Mouse (Mus musculus): ENCODE data around the gene Rab37. TPM values are rescaled to one million over a fixed set of nuclear protein-coding genes. Genes with fewer than 3 reads are reported as not detected.

Gene Rab37
- polyA plus RNA-seq, 1 experiment from 2014 or later: 3.1 TPM

GRCm38 (mm10) chr11:115092140-115092539 lies 909 bp downstream of the Rab37 start:
- WGBS (ENCODE audit: insufficient replicate concordance): 20% methylated on average over 4 of the region's 4 CpGs
- no peak for TF ChIP-seq CTCF (IDR thresholded peaks at IDR 0.05; ENCODE audit: low read depth)
- TF ChIP-seq EP300 (IDR thresholded peaks at IDR 0.05; ENCODE audit: low read depth): no peak
- DNase-seq: no peak

GRCm38 (mm10) chr11:115098203-115098932 lies 7.1 kb downstream of the Rab37 start:
- Histone ChIP-seq H3K27ac (ENCODE audit: low read depth) (no peak overlapping the region), H3K4me3 (ENCODE audit: low read depth, low read length) (no peak overlapping the region), H3K9ac (replicated peaks) (no peak overlapping the region), H3K27me3 (ENCODE audit: insufficient read depth, low read length) (no peaks in the 10 kb centered on the region), H3K4me1 (ENCODE audit: insufficient read depth) (no peaks in the 10 kb centered on the region), H3K4me2 (ENCODE audit: low read depth, low read length) (no peak overlapping the region), H3K9me3 (ENCODE audit: low read length) (peaks cover 1% of the 10 kb centered on the region; the same call in 1 of the 2 replicates), H3K36me3 (replicated peaks; ENCODE audit: insufficient read depth, low read length) (no peaks in the 10 kb centered on the region)
- TF ChIP-seq CTCF (IDR thresholded peaks at IDR 0.05; ENCODE audit: low read depth) (no peak), EP300 (IDR thresholded peaks at IDR 0.05; ENCODE audit: low read depth) (no peak)
- whole genome bisulfite sequencing (ENCODE audit: insufficient replicate concordance): 49% methylated on average over 10 of the region's 10 CpGs
- no peak for ATAC-seq
- DNase-seq: no peak

More at GRCm38 (mm10) chr11:115092140-115092539, 909 bp downstream of the Rab37 start:
- H3K4me3 ChIP-seq (ENCODE audit: low read depth, low read length): no peak overlapping the region
- H3K9ac ChIP-seq (replicated peaks): no peak overlapping the region
- no peak for ATAC-seq
- H3K27me3 ChIP-seq (ENCODE audit: insufficient read depth, low read length): peaks cover 22% of the 10 kb centered on the region
- H3K36me3 ChIP-seq (replicated peaks; ENCODE audit: insufficient read depth, low read length): no peaks in the 10 kb centered on the region
- no peak overlapping the region for H3K4me2 ChIP-seq (ENCODE audit: low read depth, low read length)
- H3K27ac ChIP-seq (ENCODE audit: low read depth): no peak overlapping the region
- H3K9me3 ChIP-seq (ENCODE audit: low read length): peaks cover 9% of the 10 kb centered on the region; the same call in 1 of the 2 replicates
- H3K4me1 ChIP-seq (ENCODE audit: insufficient read depth): peaks cover 4% of the 10 kb centered on the region; the same call in 1 of the 2 replicates

GRCm38 (mm10) chr11:115099241-115099840 lies 8.1 kb downstream of the Rab37 start:
- no peak overlapping the region for H3K27ac ChIP-seq (ENCODE audit: low read depth)
- DNase-seq (no peak), ATAC-seq (no peak)
- WGBS (ENCODE audit: insufficient replicate concordance): 49% methylated on average over 16 of the region's 16 CpGs
- H3K4me1 ChIP-seq (ENCODE audit: insufficient read depth): no peaks in the 10 kb centered on the region
- H3K4me3 ChIP-seq (ENCODE audit: low read depth, low read length): no peak overlapping the region
- no peak overlapping the region for H3K9ac ChIP-seq (replicated peaks)
- no peaks in the 10 kb centered on the region for H3K9me3 ChIP-seq (ENCODE audit: low read length)
- H3K4me2 ChIP-seq (ENCODE audit: low read depth, low read length): no peak overlapping the region
- H3K27me3 ChIP-seq (ENCODE audit: insufficient read depth, low read length): no peaks in the 10 kb centered on the region
- TF ChIP-seq CTCF (IDR thresholded peaks at IDR 0.05; ENCODE audit: low read depth) (no peak), EP300 (IDR thresholded peaks at IDR 0.05; ENCODE audit: low read depth) (no peak)
- H3K36me3 ChIP-seq (replicated peaks; ENCODE audit: insufficient read depth, low read length): no peaks in the 10 kb centered on the region

GRCm38 (mm10) chr11:115100032-115100621 lies 8.9 kb downstream of the Rab37 start:
- Histone ChIP-seq H3K4me1 (ENCODE audit: insufficient read depth) (no peaks in the 10 kb centered on the region), H3K36me3 (replicated peaks; ENCODE audit: insufficient read depth, low read length) (no peaks in the 10 kb centered on the region), H3K27me3 (ENCODE audit: insufficient read depth, low read length) (no peaks in the 10 kb centered on the region), H3K9me3 (ENCODE audit: low read length) (no peaks in the 10 kb centered on the region), H3K4me2 (ENCODE audit: low read depth, low read length) (no peak overlapping the region), H3K9ac (replicated peaks) (no peak overlapping the region), H3K27ac (ENCODE audit: low read depth) (no peak overlapping the region), H3K4me3 (ENCODE audit: low read depth, low read length) (no peak overlapping the region)
- TF ChIP-seq EP300 (IDR thresholded peaks at IDR 0.05; ENCODE audit: low read depth): no peak
- no peak for TF ChIP-seq CTCF (IDR thresholded peaks at IDR 0.05; ENCODE audit: low read depth)
- 70% methylated on average over 5 of the region's 5 CpGs for WGBS (ENCODE audit: insufficient replicate concordance)
- no peak for DNase-seq
- no peak for ATAC-seq

GRCm38 (mm10) chr11:115100741-115101140 lies 9.5 kb downstream of the Rab37 start:
- H3K36me3 ChIP-seq (replicated peaks; ENCODE audit: insufficient read depth, low read length): no peaks in the 10 kb centered on the region
- no peak overlapping the region for H3K9ac ChIP-seq (replicated peaks)
- no peaks in the 10 kb centered on the region for H3K27me3 ChIP-seq (ENCODE audit: insufficient read depth, low read length)
- 72% methylated on average over 7 of the region's 7 CpGs for WGBS (ENCODE audit: insufficient replicate concordance)
- no peaks in the 10 kb centered on the region for H3K9me3 ChIP-seq (ENCODE audit: low read length)
- no peak overlapping the region for H3K4me3 ChIP-seq (ENCODE audit: low read depth, low read length)
- no peaks in the 10 kb centered on the region for H3K4me1 ChIP-seq (ENCODE audit: insufficient read depth)
- ATAC-seq (no peak), DNase-seq (no peak)
- TF ChIP-seq CTCF (IDR thresholded peaks at IDR 0.05; ENCODE audit: low read depth): no peak
- no peak overlapping the region for H3K4me2 ChIP-seq (ENCODE audit: low read depth, low read length)
- no peak overlapping the region for H3K27ac ChIP-seq (ENCODE audit: low read depth)

DNA sequence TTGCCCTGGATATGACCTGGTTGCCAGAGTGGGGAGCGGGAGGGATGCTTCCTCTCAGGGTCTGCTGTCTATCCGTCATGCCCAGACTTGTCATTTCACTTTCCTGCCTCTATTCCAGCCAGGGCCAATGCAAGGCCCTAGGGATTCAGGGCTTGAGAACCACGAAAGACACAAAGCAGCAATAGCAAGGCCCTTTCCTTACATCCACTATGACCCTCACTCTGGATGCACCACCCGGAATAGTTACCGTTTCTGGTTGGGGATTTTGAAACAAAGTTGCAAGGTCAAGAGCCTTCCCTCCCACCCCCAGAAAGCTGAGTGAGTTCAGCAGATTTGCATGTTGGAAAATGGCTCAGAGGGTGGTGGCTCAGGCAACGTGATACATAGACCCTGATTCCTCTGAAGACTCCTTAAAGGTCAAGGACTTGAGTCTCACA lies 10.4 kb downstream of the Rab37 start:
- H3K36me3 ChIP-seq (replicated peaks; ENCODE audit: insufficient read depth, low read length): no peaks in the 10 kb centered on the region
- no peaks in the 10 kb centered on the region for H3K4me1 ChIP-seq (ENCODE audit: insufficient read depth)
- TF ChIP-seq CTCF (IDR thresholded peaks at IDR 0.05; ENCODE audit: low read depth) (no peak), EP300 (IDR thresholded peaks at IDR 0.05; ENCODE audit: low read depth) (no peak)
- no peak overlapping the region for H3K9ac ChIP-seq (replicated peaks)
- H3K4me3 ChIP-seq (ENCODE audit: low read depth, low read length): no peak overlapping the region
- no peak for DNase-seq
- H3K9me3 ChIP-seq (ENCODE audit: low read length): no peaks in the 10 kb centered on the region
- no peak overlapping the region for H3K27ac ChIP-seq (ENCODE audit: low read depth)
- ATAC-seq: no peak
- H3K27me3 ChIP-seq (ENCODE audit: insufficient read depth, low read length): no peaks in the 10 kb centered on the region
- no peak overlapping the region for H3K4me2 ChIP-seq (ENCODE audit: low read depth, low read length)
- WGBS (ENCODE audit: insufficient replicate concordance): 62% methylated on average over 6 of the region's 6 CpGs

Data from liver, postnatal 0 days (tissue).